Mouse (Mus musculus) lung, postnatal 0 days (tissue): Measurements from ENCODE around the gene Tmem150c.

ENCODE experiments used
- CTCF ChIP-seq: IDR thresholded peaks from 2 replicates; pipeline ENCODE4 v1.5.1; 2016; ENCODE audit warnings: antibody characterized with exemption, mild to moderate bottlenecking
- EP300 ChIP-seq: IDR thresholded peaks from 2 replicates; pipeline ENCODE4 v1.6.1; 2016; ENCODE audit warnings: antibody characterized with exemption, mild to moderate bottlenecking, control low read depth

DNA sequence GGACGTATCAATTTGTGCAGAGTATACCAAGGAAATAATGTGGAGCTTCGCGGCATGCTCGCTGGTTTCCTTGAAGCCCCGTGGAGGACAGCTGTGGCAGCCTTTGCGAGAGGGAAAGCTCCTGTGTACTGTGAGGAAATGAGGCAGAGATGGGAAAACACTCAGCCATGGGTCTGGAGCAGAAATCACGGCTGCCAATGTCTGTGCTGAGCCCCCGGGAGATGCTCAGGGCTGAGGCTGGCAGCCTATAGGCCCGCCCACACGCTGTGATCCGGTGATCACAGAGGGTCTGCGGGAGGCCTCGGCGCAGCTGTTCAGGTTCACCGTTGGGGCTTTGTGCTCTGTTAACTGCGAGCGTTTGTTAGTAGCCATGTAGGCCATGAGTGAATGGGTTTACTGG is 68.0 kb downstream of the Tmem150c start:
- TF ChIP-seq EP300 (no peak), CTCF (no peak)
